Comparison of ENCODE assay signal across 22 mouse cellular contexts in genomic region chr2:144050146-144050680, GRCm38 (mm10). TPM values are rescaled to one million over a fixed set of nuclear protein-coding genes. Genes with fewer than 3 reads are reported as not detected.
"Had no signal": no experiment of that assay in that cellular context is flagged by ENCODE, and none has a peak within 500 bp of the region (broad histone marks: within the 10 kb centered on the region; RNA-seq: fewer than 3 reads in every experiment).

No protein-coding gene starts in this region.

- H3K4me2 ChIP-seq: intestine, embryonic 15.5 days; limb, embryonic 13.5 days; liver, embryonic 13.5 days; lung, embryonic 15.5 days; midbrain, embryonic 13.5 days; neural tube, embryonic 13.5 days had no signal

- ATAC-seq: intestine, embryonic 15.5 days; liver, postnatal 0 days; midbrain, embryonic 13.5 days had no signal

- H3K4me3 ChIP-seq: intestine, embryonic 15.5 days; layer of hippocampus, adult 2 months; limb, embryonic 13.5 days; liver, embryonic 13.5 days; lung, embryonic 15.5 days; midbrain, embryonic 13.5 days; neural tube, embryonic 13.5 days had no signal

- DNase-seq: kidney, adult 18-20 months; kidney, postnatal 10 days; kidney, postnatal 4 days; liver, embryonic 13.5 days; liver, postnatal 0 days; lung, postnatal 14 days; retina, postnatal 1 day; right cerebral cortex, postnatal 14 days; thymus, adult 2 months; thymus, postnatal 25 days had no signal

- H3K27ac ChIP-seq: intestine, embryonic 15.5 days; layer of hippocampus, adult 2 months; limb, embryonic 13.5 days; liver, embryonic 13.5 days; lung, embryonic 15.5 days; macrophage; midbrain, embryonic 13.5 days; neural tube, embryonic 13.5 days had no signal

- H3K4me1 ChIP-seq: intestine, embryonic 15.5 days; liver, embryonic 13.5 days had no signal

- H3K9me3 ChIP-seq: intestine, embryonic 15.5 days; limb, embryonic 13.5 days; liver, embryonic 13.5 days; lung, embryonic 15.5 days; midbrain, embryonic 13.5 days; neural tube, embryonic 13.5 days had no signal

- H3K9ac ChIP-seq: intestine, embryonic 15.5 days; limb, embryonic 13.5 days; liver, embryonic 13.5 days; liver, postnatal 0 days; lung, embryonic 15.5 days; midbrain, embryonic 13.5 days; neural tube, embryonic 13.5 days had no signal

- H3K36me3 ChIP-seq: intestine, embryonic 15.5 days; limb, embryonic 13.5 days; liver, embryonic 13.5 days; lung, embryonic 15.5 days; midbrain, embryonic 13.5 days; neural tube, embryonic 13.5 days had no signal

- H3K27me3 ChIP-seq: intestine, embryonic 15.5 days; limb, embryonic 13.5 days; liver, embryonic 13.5 days; lung, embryonic 15.5 days; midbrain, embryonic 13.5 days; neural tube, embryonic 13.5 days had no signal

RNA-seq across cellular contexts. Expression of gene Banf2, which starts 17.4 kb away (rescaled TPM):
- total RNA-seq: layer of hippocampus, adult 2 months; layer of hippocampus, postnatal 10 days; left cerebral cortex, postnatal 36 days had no signal
- polyA plus RNA-seq: kidney, embryonic 14.5 days; limb, embryonic 13.5 days; liver, embryonic 13.5 days; liver, postnatal 0 days; lung, embryonic 15.5 days; macrophage; midbrain, embryonic 13.5 days; neural tube, embryonic 13.5 days; small intestine, adult 2 months; thymus, adult 2 months; urinary bladder, adult 2 months had no signal
